Mouse (Mus musculus) heart, embryonic 14.5 days (tissue): ENCODE measurements at regions not wholly inside any gene's neighbourhood (a gene's known extent, or its start where the extent isn't known, plus 50 kb on each side); places are given as distances from the start of the nearest gene placed in this dataset.

Experiments used
- ATAC-seq: fragments of 200-750 bp; cut with Nextera tagmentation; 2 replicates; pipeline ENCODE4 v1.8.0; 2017; ENCODE audit warnings: low read depth, moderate TSS enrichment; ENCODE audit not compliant: insufficient number of reproducible peaks, insufficient read depth, low FRiP score
- H3K27ac ChIP-seq, 2 experiments: fragments of 200-500 bp in 1 of 2; fragments of 300-500 bp in 1 of 2; sonication (generic) in 1 of 2; replicated peaks in 1 of 2; 2 replicates each; pipeline ENCODE4 v1.5.1; 2012 to 2014; ENCODE audit warnings: low read depth in 2 of 2, low read length in 2 of 2, control low read depth in 1 of 2, mild to moderate bottlenecking in 1 of 2, mixed read lengths in 1 of 2; ENCODE audit not compliant: control insufficient read depth in 1 of 2, insufficient read depth in 1 of 2
- H3K27me3 ChIP-seq: fragments of 300-500 bp; sonication (generic); 2 replicates; pipeline ENCODE4 v1.6.1; 2014; ENCODE audit warnings: mild to moderate bottlenecking, low read length, control low read depth; ENCODE audit not compliant: control insufficient read depth, insufficient read depth
- H3K36me3 ChIP-seq: fragments of 300-500 bp; sonication (generic); 2 replicates; pipeline ENCODE4 v1.6.1; 2014; ENCODE audit warnings: mild to moderate bottlenecking, control low read depth, low read length, mixed read lengths; ENCODE audit not compliant: control insufficient read depth, insufficient read depth
- H3K4me1 ChIP-seq, 2 experiments: fragments of 200-500 bp in 1 of 2; fragments of 300-500 bp in 1 of 2; sonication (generic) in 1 of 2; 2 replicates each; pipeline ENCODE4 v1.6.1; 2012 to 2014; ENCODE audit warnings: low read length in 2 of 2, control low read depth in 1 of 2, mixed read lengths in 1 of 2; ENCODE audit not compliant: control insufficient read depth in 2 of 2, insufficient read depth in 2 of 2
- H3K4me2 ChIP-seq: fragments of 300-500 bp; sonication (generic); 2 replicates; pipeline ENCODE4 v1.6.1; 2014; ENCODE audit warnings: mild to moderate bottlenecking, low read length
- H3K4me3 ChIP-seq, 2 experiments: fragments of 200-500 bp in 1 of 2; fragments of 300-500 bp in 1 of 2; sonication (generic) in 1 of 2; 2 replicates each; pipeline ENCODE4 v1.5.1; 2012 to 2014; ENCODE audit warnings: low read length in 2 of 2, mild to moderate bottlenecking in 2 of 2, control low read depth in 1 of 2, low read depth in 1 of 2, moderate library complexity in 1 of 2; ENCODE audit not compliant: control insufficient read depth in 1 of 2, insufficient read depth in 1 of 2
- H3K9ac ChIP-seq: fragments of 300-500 bp; sonication (generic); 2 replicates; pipeline ENCODE4 v1.6.1; 2014; ENCODE audit warnings: mild to moderate bottlenecking, low read length
- H3K9me3 ChIP-seq: fragments of 300-500 bp; sonication (generic); 2 replicates; pipeline ENCODE4 v1.6.1; 2016; ENCODE audit warnings: low read length, control low read depth; ENCODE audit not compliant: control insufficient read depth
- WGBS: fragments of 180-500 bp; shearing (Covaris S2); extraction: QIAGEN DNeasy Blood & Tissue Kit; methylation state at CpG from one replicate; pipeline ENCODE4 v1.1.7; 2014; 5-methylcytosine and 5-hydroxymethylcytosine counted together

- no peaks in the 10 kb centered on the region for H3K36me3 ChIP-seq
- H3K27ac ChIP-seq: no peak overlapping the region
- H3K4me2 ChIP-seq: no peak overlapping the region
- no peaks in the 10 kb centered on the region for H3K9me3 ChIP-seq
- ATAC-seq: no peak
- H3K4me1 ChIP-seq: no peaks in the 10 kb centered on the region
- no peaks in the 10 kb centered on the region for H3K27me3 ChIP-seq
- H3K4me3 ChIP-seq: no peak overlapping the region
- H3K9ac ChIP-seq: no peak overlapping the region
These were observed 127.0 kb downstream of the Ttc32 start for GRCm38 (mm10) chr12:9156794-9157193.

DNA sequence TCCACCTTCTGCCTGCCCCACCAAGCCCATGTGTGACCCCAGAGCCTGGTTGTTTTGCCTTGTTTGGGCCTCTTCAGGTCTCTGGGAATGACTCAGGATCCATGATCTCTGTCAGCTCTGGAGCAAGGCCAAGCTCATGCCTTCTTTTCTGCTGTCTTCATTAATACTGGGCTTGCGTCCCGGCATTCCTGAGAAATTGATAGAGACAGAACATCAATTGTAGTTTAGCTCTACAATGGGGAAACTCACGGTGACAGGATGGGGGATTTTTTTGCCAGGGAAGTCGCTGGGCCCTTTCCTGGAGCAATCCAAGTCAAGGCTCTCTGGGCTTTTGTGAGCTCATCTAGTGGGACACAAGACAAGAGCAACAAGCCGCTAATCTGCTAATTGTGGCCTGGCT, 129.0 kb downstream of the Ttc32 start:
- H3K27me3 ChIP-seq: no peaks in the 10 kb centered on the region
- H3K4me3 ChIP-seq: no peak overlapping the region
- no peak for ATAC-seq
- H3K27ac ChIP-seq: no peak overlapping the region
- H3K4me1 ChIP-seq: no peaks in the 10 kb centered on the region
- H3K36me3 ChIP-seq: no peaks in the 10 kb centered on the region
- WGBS: 76% methylated on average over 5 of the region's 5 CpGs
- H3K9ac ChIP-seq: no peak overlapping the region
- no peak overlapping the region for H3K4me2 ChIP-seq
- H3K9me3 ChIP-seq: no peaks in the 10 kb centered on the region

GRCm38 (mm10) chr12:9165367-9165940, 135.7 kb downstream of the Ttc32 start:
- Histone ChIP-seq H3K27ac (no peak overlapping the region), H3K9me3 (no peaks in the 10 kb centered on the region), H3K36me3 (no peaks in the 10 kb centered on the region), H3K4me1 (peaks cover 0 to 2% of the 10 kb centered on the region in 2 experiments; a peak in 2 of 4 replicates), H3K4me3 (no peak overlapping the region), H3K9ac (no peak overlapping the region), H3K4me2 (no peak overlapping the region), H3K27me3 (no peaks in the 10 kb centered on the region)
- 46% methylated on average over 4 of the region's 4 CpGs for WGBS
- ATAC-seq: no peak

- H3K36me3 ChIP-seq: no peaks in the 10 kb centered on the region
- no peak overlapping the region for H3K4me3 ChIP-seq
- H3K9me3 ChIP-seq: no peaks in the 10 kb centered on the region
- ATAC-seq: peak; percentile 69; the same call in 1 of the 2 replicates
- H3K9ac ChIP-seq: no peak overlapping the region
- H3K27me3 ChIP-seq: no peaks in the 10 kb centered on the region
- H3K4me2 ChIP-seq: no peak overlapping the region
- peaks cover 0 to 2% of the 10 kb centered on the region in 2 experiments; a peak in 2 of 4 replicates for H3K4me1 ChIP-seq
- no peak overlapping the region for H3K27ac ChIP-seq
- 53% methylated on average over 10 of the region's 10 CpGs for WGBS
These were observed 136.6 kb downstream of the Ttc32 start for GRCm38 (mm10) chr12:9166218-9166908.

DNA sequence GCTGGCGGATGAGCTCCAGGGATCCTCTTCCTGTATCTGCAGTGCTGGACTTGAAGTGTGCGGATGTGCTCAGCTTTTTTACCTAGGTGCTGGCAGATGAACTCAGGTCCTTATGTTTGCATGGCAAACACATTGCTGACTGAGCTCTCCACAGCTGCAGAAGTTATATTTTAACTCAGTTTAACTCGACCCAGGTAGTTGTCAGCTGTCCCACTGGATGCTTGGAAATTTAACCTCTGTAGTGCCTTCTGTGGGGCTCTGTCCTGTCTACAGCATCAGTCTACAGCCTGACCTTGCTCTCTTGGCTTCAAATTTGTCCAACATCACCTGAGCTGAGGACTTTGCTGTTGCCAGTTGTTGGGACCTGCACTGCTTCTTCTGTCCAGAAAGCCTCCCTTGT, 139.2 kb downstream of the Ttc32 start:
- Histone ChIP-seq H3K9ac (no peak overlapping the region), H3K27ac (no peak overlapping the region), H3K4me2 (no peak overlapping the region), H3K9me3 (no peaks in the 10 kb centered on the region), H3K4me3 (no peak overlapping the region), H3K4me1 (peaks cover 0 to 2% of the 10 kb centered on the region in 2 experiments; a peak in 2 of 4 replicates), H3K27me3 (no peaks in the 10 kb centered on the region), H3K36me3 (no peaks in the 10 kb centered on the region)
- ATAC-seq: no peak
- 59% methylated on average over 3 of the region's 3 CpGs for WGBS

DNA sequence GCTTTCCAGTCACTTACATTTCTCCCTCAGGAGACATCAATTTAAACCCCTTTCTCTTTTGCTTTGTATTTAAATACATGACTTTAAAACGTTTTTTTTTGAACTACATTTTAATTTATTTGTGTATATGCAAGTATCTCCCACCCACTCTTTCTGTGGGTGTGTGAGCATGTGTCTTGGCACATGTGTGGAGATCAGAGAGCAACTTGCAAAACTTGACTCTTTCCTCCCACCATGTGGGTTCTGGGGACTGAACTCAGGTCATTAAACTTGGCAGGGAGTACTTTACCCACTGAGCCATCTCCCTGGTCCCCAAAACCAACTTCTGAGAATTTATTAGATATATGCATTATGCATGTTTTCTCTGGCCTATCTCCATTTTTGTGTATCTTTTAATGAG, 143.9 kb downstream of the Ttc32 start:
- WGBS: 12% methylated on average over 1 of the region's 1 CpGs
- no peak overlapping the region for H3K4me3 ChIP-seq
- no peaks in the 10 kb centered on the region for H3K9me3 ChIP-seq
- no peaks in the 10 kb centered on the region for H3K27me3 ChIP-seq
- H3K36me3 ChIP-seq: no peaks in the 10 kb centered on the region
- no peak overlapping the region for H3K9ac ChIP-seq
- ATAC-seq: no peak
- H3K4me2 ChIP-seq: no peak overlapping the region
- no peak overlapping the region for H3K27ac ChIP-seq
- H3K4me1 ChIP-seq: peaks cover 3 to 4% of the 10 kb centered on the region in 2 experiments; a peak in 2 of 4 replicates

GRCm38 (mm10) chr12:9174327-9174726, 144.5 kb downstream of the Ttc32 start:
- Histone ChIP-seq H3K9ac (no peak overlapping the region), H3K4me3 (no peak overlapping the region), H3K27ac (no peak overlapping the region), H3K36me3 (no peaks in the 10 kb centered on the region), H3K4me1 (peaks cover 3 to 4% of the 10 kb centered on the region in 2 experiments; a peak in 2 of 4 replicates), H3K27me3 (no peaks in the 10 kb centered on the region), H3K9me3 (no peaks in the 10 kb centered on the region), H3K4me2 (no peak overlapping the region)
- WGBS: 37% methylated on average over 9 of the region's 9 CpGs
- no peak for ATAC-seq

GRCm38 (mm10) chr12:9176198-9176597, 146.4 kb downstream of the Ttc32 start:
- H3K27ac ChIP-seq: no peak overlapping the region
- no peak overlapping the region for H3K4me3 ChIP-seq
- H3K9me3 ChIP-seq: no peaks in the 10 kb centered on the region
- no peak overlapping the region for H3K4me2 ChIP-seq
- no peaks in the 10 kb centered on the region for H3K27me3 ChIP-seq
- 5% methylated on average over 2 of the region's 2 CpGs for WGBS
- H3K9ac ChIP-seq: no peak overlapping the region
- H3K4me1 ChIP-seq: peaks cover 3 to 4% of the 10 kb centered on the region in 2 experiments; a peak in 2 of 4 replicates
- no peaks in the 10 kb centered on the region for H3K36me3 ChIP-seq
- no peak for ATAC-seq
